Mouse (Mus musculus) 3T3-L1 (cell line): ENCODE data around the gene Rab17.
A peak's percentile ranks its signal among the peaks of the same experiment; 100 is the strongest.

Source experiments
- DNase-seq: peaks from one replicate; pipeline ENCODE4 v3.0.0-alpha.2; 2015; ENCODE audit warnings: low read depth, low spot score

Gene Rab17

DNA sequence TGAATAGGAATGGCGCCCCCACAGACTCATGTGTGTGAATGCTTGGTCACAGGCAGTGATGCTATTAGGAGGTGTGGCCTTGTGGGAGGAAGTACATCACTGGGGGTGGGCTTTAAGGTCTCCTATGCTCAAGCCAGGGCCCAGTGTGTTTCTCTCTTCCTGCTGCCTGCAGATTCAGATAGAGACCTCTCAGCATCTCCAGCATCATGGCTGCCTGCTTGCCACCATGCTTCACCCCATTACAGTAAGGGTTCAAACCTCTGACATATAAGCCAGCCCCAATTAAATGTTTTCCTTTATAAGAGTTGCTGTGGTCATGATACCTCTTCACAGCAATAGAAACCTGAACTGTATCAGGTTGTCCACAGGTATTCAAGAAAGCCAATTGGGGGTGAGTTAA, 26.5 kb upstream of the Rab17 start:
- no peak for DNase-seq

DNA sequence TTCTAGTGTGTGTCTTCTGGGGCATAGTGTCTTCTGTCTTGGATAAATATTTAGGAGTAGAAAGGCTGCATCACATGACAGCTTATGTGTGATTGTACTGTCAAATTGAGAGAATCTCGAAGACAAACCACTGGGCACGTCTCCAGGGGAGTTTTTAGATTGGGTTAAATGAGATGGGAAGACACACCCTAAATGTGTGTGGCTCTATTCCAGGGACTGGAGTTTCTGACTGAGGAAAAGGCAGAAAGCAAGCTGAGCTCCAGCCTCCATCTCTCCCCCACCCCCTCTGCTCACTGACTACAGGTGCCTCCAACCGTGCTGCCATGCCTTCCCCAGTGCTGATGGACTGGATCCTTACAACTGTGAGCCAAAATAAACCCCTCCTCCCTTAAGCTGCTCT, 11.9 kb upstream of the Rab17 start:
- peak; percentile 71 for DNase-seq

DNA sequence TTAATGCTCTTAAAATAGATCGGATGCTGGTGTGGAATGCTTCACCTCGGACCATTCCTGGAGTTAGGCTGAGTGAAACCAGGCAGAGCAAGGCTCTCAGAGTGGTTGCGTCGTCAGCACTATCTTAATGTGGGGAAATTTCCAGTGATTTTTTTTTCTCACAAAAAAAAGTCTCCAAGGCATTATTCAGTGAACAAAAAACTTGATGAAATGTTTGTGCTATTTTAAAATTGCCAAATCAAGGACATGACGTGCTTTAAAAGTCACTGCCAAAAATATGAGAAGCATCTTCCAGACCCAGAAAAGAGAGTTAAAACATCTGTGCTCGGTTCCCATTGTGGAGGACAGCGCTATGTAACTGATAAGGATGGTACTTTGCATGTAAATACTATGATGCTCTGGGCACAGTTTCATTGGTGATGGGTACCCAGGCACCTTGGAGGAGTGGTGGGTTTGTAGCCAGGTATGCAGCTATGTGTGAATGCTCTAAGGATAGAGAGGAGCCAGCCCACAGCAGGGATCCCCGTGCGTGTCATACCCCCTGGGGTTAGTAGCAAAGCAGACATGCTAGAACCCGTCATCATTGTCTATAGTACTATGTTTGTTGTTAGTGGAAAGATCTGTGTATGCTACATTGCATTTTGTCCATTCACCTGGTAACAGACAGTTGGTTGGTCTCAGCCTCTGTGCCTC, 11.3 kb upstream of the Rab17 start:
- DNase-seq: peak; percentile 90

DNA sequence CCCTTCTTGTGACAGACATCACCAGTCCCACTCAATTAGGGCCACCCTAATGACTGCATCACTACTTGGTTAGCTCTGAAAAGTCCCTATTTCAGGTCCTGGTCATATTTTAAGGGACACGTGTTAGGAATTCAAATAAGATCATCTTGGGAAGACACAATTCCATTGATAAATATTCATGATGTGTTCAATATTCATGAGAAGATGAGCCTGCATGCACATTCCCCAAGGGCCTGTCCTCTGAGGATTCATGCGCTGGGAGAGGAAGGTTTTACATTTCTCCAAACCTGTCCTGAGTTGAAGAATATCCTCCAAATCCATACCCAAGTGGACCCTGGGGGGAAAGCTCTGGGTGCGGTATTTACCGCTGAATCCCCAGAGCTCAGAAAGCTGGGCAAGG, 6.5 kb upstream of the Rab17 start:
- DNase-seq: no peak

DNA sequence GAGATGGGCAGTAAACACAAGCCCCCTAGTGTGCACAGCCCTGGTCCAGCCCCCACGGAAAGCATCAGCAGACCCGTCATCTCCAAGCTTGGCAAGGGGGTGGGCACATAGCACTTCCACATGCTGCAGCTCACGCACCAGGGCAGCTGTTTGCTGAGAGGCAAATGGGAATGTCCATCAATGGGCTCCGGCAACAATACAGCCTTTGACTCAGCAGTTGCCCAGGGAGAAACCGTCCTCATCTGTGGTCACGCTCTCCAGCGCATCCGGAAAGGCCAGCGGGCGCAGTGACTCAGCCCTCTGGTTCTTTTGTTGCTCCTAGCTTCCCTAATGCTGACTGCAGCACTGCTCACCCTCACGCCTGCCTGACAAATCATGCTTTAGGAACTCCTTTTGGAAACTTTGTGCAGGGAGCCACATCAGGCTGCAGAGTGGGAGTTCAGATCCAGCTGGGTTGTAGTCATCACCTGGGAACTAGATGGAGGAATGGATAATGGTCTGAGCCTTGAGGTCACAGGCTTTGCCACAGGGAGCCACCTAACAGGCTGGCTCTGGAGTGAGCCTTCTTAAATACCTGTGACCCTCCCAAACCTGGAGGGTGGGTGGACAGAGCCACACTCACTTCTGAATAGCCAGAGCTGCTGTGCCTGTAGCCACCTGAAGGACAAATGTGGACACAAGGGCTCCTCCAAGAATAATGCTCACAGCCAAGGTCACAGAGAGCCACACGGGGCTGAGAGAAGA, 5.6 kb upstream of the Rab17 start:
- peak; percentile 99 for DNase-seq

DNA sequence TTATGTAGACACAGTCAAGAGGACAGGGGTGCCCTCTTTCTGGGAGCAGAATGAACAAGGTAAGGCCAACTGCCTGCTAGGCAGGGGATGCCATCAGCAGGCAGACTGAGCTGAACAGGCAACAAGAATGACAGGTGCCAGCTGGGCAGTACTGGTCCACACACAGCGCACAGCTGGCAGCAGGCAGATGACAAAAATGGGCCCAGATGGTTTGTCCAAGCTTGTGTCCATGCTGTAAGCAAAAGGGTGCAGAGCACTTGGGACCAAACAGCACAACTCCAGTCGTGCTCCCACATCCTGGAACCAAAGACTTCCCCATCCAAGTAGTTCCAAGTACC, 4.1 kb upstream of the Rab17 start:
- no peak for DNase-seq

DNA sequence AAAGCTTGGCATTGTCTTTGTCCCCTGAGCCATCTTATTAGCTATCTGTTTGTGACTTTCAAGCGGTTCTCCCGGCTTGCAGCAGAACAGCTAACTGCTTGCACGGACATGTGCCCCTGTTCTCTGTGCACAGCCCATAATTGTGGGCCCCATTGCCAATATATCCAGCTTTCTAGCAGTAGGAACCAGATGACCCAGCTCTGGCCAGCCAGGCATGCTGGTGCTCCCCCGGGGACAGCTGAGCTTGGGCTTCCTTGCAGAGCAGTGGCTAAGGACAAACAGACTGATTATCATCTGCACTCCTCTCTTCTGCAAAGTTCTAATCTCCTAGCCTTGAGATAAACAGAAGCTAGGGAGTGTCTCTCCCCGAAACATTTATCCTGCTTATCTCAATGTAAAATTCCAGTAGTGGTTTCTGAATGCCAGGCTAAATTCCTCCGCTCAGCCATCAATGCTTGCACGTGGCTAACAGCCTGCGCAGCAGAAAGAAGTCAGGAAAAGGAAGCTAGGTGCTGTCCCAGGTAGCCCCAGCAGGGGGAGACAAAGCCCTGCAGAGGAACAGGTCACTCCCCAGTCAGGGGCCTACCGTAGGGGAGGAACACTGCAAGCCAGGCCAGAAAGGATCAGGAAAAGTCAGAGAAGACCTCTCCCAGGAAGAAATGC, 3.6 kb upstream of the Rab17 start:
- DNase-seq: peak; percentile 97

DNA sequence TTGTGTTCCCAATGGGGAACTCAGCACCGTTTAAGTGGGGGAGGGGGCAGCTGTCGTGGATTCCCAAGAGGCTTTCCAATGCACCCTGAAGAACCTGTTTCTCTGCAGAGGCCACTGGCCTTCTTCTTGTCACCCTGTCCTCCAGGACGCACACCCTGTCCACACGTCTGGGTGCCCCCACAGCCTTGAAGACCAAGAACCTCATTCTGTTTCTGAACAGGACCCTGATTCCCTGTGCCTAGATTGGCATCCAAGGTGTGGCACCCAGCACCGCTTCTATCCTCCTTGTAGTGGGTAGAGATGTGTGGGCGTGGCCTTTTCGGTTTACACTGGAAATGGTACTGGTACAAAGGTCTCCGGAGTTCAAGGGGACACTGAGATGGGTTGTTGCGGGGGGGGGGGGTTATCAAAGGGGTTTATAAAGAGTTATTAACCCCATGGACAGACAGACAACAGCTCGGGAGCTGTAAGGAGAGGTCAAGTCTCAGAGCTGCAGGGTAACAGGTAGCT, 475 bp upstream of the Rab17 start:
- DNase-seq: no peak

DNA sequence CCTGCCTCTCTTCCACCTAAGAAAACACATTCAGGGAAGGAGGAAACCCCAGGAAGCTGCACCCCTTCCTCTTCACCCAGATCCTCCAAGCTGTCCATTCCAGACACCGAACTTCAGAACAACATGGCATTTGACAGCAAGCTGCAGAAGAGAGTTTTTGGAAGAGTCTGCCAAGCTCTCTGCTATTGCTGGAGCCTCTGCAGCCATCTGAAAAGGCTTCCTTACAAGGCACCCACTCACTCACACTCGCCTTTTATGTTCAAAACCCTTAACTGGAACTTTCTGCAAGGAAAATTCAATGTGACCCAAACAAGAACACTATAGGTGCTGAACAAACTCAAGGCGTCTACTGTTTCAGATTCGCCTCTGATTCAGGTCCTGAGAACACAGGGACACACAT, 812 bp downstream of the Rab17 start:
- no peak for DNase-seq

DNA sequence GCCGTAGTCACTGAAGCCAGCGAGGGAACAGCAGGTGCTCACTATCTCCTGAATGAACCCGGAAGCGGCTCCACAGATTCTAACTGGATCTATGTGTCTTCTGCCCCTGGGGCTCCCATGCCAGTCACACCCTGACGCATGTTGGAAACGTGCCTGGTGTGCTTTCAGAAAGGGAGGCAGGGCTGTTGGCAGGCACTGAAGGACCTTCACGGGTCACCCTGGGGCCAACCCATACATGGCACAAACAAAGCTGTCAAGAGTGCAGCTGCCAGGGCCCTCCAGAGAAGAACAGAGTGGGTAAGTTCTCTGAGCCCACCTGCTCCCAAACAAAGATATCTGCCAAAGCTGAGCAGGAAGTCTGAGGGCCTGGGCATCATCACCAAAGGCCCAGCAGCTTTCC, 1.9 kb downstream of the Rab17 start:
- peak; percentile 18 for DNase-seq

DNA sequence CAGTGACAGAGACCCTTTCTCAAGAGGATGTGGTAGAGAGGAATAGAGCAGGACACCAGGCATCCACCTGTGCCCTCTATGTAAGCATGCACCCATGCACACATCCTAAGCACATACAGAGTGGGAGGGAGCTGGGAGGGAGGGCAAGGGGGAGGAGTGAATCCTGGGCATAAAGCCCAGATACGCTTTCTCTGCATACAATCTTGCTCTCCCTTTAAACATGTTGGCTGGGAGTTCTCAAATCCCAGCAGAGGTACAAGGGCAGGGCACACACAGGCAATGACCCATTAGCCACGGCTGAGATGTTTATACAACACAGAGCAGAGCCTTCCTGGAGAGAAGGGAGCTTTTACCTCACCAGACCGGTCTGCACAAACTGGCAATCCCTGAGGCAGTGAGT, 6.5 kb downstream of the Rab17 start:
- DNase-seq: peak; percentile 56

DNA sequence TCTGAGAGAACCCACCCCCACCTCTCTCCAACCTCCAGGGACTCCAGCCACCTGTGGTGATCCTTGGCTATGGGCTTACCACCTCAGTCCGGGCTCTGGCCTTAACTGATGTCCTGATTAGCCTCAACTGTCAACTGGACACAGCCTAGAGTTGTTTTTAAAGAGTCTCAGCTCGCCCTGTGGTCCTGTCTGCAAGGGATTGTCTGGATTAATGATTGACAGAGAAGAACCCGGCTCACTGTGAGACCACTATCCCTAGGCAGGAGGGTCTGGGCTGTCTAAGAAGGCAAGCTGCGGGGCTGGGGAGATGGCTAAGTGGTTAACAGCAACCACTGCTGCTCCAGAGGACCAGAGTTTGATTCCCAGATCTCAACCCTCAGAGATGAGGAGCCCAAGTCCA, 6.9 kb downstream of the Rab17 start:
- no peak for DNase-seq

DNA sequence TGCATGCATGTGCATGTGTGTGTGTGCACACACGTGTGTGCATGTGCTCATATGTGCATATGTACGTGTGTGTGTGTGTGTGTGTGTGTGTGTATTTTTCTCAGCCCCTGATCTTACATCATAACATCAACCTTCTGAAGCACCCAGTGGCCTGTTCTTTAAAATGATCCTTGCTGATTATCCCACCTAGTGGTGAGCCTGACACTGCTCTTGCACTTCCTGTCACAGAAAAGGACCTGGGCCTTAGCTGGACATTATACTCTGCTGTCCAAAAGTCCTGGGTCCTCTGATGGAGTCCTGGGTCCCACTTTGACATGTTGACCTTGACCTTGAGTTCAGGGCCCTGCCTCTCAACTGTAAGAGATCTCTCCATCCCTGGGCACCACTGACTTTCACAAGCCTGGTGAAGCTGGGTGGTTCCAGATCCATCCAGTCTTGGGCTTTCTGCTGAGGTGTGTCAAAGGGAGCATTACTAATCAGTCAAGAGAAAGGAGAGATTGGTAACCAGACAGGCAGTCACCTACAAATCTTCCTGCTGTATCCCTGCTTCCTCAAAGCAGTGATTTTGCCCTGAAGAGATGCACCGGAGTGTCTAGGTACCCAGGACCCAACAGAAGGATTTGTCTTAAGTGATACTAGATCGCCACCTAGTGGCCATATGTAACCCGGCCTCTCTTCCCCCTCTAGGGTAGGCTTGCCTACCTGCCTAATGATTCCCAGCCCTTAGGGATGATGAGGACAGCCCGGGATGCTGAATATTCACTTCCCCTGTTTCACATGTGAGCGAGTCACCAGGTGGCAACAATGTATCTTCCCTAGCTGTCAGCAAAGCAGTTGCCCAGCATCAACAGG, 13.0 kb downstream of the Rab17 start:
- DNase-seq: peak; percentile 89

DNA sequence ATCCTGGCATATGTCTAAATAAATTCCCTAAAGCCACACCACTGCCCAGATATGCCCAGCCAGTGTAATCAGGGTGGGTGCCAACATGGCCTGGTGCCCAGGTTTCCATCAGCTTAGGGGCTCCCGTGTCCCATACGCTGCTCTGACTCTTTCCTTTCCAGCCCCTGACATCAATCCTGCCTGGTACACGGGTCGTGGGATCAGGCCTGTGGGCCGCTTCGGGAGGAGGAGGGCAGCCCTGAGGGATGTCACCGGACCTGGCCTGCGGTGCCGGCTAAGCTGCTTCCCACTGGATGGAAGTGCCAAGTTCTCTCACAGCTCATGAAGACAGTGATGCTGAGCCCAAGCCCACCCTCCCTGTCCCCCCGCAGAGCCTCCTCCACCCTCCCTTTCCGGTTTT, 15.8 kb downstream of the Rab17 start:
- no peak for DNase-seq

DNA sequence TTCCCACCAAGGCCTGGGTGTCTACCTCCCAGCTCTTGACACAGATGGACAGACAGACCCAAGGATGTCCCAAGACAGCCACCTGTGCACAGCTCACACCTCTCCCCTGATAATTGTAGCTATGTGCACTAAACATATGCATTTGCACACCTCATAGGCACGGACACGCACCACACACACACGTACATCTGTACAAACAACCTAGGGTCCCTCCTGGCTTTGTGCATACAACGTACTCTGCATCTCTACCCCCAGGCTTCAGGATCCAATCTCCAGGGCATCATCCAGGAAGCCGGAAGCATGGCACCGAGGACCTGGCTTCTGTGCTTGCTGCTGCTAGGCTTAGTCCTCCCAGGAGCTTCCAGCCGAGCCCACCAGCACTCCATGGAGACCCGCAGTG, 16.7 kb downstream of the Rab17 start, which contains the start of gene Prlh:
TSS of gene Prlh (plus strand) at position 301 of the 400 bp plus-strand sequence.
- DNase-seq: no peak

DNA sequence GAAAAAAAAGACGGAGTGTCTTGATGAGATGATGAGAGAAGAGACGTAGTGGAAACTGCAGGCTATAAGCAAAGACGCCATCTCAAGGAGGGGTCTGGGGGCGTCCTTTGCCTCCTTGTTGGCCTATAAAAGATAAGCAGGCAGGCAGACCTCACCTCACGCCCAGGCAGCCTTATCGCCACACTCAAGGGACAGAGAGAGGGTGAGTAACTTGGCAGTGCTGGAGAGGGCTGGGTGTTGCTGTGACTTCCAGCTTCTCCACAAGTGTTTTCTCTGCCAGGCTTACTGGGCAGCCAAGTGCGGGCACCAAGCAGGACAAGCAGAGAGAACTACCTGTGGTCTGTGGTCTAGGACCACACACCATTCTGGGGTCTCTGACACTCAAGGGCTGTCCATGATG, 17.8 kb downstream of the Rab17 start:
- no peak for DNase-seq

DNA sequence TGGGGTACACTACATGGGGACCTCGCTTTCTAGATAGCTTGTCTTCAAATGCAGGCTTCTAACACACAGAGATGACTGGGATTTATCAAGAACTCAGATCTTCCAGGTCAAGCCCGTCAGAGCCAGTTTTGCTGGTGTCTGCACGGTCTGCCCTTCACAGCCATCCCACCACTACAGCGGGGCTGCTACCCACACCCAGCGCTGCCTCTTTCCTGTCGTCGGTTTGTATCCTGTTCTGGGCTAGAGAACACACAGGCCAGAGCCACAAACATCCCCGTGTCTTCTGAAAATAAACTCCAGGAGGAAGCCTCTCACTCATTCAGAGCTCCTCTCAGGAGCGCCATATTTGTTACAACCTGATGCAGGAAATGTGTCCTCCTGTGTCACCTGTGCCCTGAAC, 20.2 kb downstream of the Rab17 start:
- DNase-seq: no peak

DNA sequence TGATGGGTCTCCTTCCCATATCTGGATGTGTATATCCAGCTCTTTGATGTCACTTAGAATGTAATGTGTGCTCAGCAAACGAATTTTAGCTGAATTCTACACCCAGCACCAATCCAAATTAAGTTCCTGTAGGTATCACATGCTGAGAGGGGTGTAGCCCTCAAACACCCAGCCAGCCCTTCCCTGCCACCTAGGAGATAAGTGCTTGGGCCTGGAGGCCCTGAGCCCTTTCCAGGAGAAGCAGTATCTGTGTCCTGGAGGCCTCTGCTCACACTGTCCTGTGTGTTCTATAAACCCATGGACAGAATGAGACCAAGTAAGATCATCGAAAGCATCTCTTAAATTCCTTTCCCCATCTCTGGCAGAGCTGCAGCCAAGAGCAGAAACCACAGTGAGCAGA, 22.2 kb downstream of the Rab17 start:
- no peak for DNase-seq

DNA sequence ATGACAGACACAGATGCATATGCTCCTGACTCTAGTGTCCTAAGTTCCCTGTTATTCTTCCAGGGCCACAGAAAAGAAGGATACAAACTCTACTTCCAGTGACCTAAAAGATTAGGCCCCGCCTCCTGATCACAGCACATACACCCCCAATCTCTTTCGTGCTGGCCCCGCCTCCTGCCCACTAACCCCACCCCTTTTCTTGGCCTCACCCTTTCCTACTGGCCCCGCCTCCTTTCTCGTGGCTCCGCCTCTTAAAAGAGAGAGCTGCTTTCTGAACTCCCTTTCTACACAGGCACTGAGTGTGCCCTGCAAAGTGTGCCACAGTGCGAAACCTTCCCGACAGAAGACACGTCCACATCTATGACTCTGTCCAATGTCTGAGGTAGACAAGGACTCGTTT, 24.3 kb downstream of the Rab17 start:
- peak; percentile 10 for DNase-seq

DNA sequence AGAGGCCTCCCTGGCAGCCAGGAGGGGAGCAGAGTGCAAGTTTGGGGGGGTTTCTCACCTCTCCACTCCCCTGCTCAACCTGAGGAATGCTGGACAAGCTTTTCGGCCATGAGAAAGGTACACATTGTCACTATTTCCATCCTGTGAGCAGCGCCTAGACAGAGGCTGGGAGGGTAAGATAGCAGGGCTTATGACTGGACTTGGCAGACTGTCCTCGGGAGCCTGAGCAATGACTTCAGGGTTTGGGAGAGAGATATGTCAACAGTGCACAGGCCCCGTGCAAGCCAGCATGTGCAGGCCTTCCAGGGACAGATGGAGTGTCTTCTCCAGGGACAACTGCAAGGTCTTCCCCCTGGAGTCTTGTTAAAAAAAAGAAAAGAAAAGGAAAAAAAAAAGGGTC, 29.5 kb downstream of the Rab17 start:
- no peak for DNase-seq

DNA sequence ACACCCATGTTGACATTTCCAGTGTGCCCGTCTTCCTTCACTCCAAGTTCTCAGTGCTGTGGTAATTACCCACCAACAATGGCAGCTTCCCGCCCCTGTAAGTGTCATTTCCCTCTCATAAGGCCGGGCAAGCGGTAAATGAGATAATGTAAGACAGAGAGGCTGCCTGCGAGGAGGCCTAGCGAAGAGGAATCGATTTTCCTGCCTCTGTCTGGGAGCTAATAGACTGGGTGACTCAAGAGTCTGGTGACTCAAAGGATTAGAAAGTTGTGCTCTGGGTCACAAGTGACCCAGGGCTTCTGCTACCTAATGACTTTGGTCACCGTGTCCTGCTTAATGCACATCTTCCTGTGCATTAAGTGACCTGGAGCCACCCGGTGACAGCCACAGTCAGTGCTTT, 32.5 kb downstream of the Rab17 start:
- no peak for DNase-seq

DNA sequence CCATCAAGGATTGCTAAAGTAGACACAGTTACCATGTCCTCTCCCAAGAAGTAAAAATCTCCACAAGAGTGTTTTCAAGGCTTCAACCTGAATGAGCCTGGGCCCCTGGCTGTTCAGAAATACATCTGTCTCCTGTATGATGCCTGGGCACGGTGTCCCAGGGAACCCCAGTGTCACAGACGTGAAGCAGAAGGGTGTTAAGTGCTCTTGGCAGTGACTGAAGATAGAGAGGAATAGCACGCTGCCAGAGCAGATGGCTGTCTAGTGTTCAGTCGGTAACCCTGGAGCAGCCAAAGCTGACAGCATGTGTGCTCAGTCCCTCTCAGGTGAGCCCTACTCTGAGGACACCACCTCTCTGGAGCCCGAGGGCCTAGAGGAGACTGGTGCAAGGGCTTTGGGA, 36.5 kb downstream of the Rab17 start:
- DNase-seq: no peak
